Mouse (Mus musculus) olfactory bulb, adult 2 months (tissue): ENCODE measurements at regions not wholly inside any gene's neighbourhood (a gene's known extent, or its start where the extent isn't known, plus 50 kb on each side); places are given as distances from the start of the nearest gene placed in this dataset.

Experiments
- CTCF ChIP-seq: fragments of 200-500 bp; IDR thresholded peaks from 2 replicates; pipeline ENCODE4 v1.5.1; 2012; ENCODE audit warnings: low read depth, mild to moderate bottlenecking, low read length, moderate library complexity; ENCODE audit not compliant: insufficient read depth
- POLR2A ChIP-seq: fragments of 200-500 bp; IDR thresholded peaks from 2 replicates; pipeline ENCODE4 v1.6.1; 2012; ENCODE audit warnings: mild to moderate bottlenecking, low read depth, low read length, moderate library complexity; ENCODE audit not compliant: insufficient read depth

- TF ChIP-seq POLR2A (no peak), CTCF (no peak)
Observed at GRCm38 (mm10) chr6:84431622-84431955, 162.1 kb downstream of the Cyp26b1 start.
